Mouse (Mus musculus): Measurements from ENCODE around the gene Gli2. TPM values are rescaled to one million over a fixed set of nuclear protein-coding genes. Genes with fewer than 3 reads are reported as not detected.

Gli2 gene
- polyA plus RNA-seq, 1 experiment from 2014 or later: 3.4 TPM

GRCm38 (mm10) chr1:118910693-118911426, 142.6 kb downstream of the Gli2 start:
- Histone ChIP-seq H3K27ac (ENCODE audit: low read depth, low read length) (no peak overlapping the region), H3K9ac (ENCODE audit: low read depth, low read length) (no peak overlapping the region)
- DNase-seq (ENCODE audit: low spot score): no peak

GRCm38 (mm10) chr1:118909051-118909450, 144.4 kb downstream of the Gli2 start:
- 0 out of 2 replicates have a peak, but pooled peaks cover 2% of the 10 kb centered on the region for H3K27me3 ChIP-seq (replicated peaks; ENCODE audit: control insufficient read depth, insufficient read depth, low read length)
- no peak for DNase-seq (ENCODE audit: low spot score)
- H3K4me3 ChIP-seq (ENCODE audit: low read depth, low read length): no peak overlapping the region
- H3K4me1 ChIP-seq (replicated peaks; ENCODE audit: control insufficient read depth, insufficient read depth, low read length): 0 out of 2 replicates have a peak, but pooled peaks cover 5% of the 10 kb centered on the region
- no peak for ATAC-seq (replicated peaks; ENCODE audit: low FRiP score)
- 84% methylated on average over 3 of the region's 3 CpGs for WGBS
- H3K9ac ChIP-seq (ENCODE audit: low read depth, low read length): no peak overlapping the region
- no peak overlapping the region for H3K4me2 ChIP-seq
- no peak overlapping the region for H3K27ac ChIP-seq (ENCODE audit: low read depth, low read length)
- H3K9me3 ChIP-seq (ENCODE audit: control insufficient read depth, low read length): no peaks in the 10 kb centered on the region
- H3K36me3 ChIP-seq (ENCODE audit: control insufficient read depth, insufficient read depth, low read length): no peaks in the 10 kb centered on the region

More at GRCm38 (mm10) chr1:118910693-118911426, 142.6 kb downstream of the Gli2 start:
- no peak for ATAC-seq (replicated peaks; ENCODE audit: low FRiP score)
- Histone ChIP-seq H3K4me3 (ENCODE audit: low read depth, low read length) (no peak overlapping the region), H3K4me1 (replicated peaks; ENCODE audit: control insufficient read depth, insufficient read depth, low read length) (0 out of 2 replicates have a peak, but pooled peaks cover 3% of the 10 kb centered on the region), H3K9me3 (ENCODE audit: control insufficient read depth, low read length) (no peaks in the 10 kb centered on the region), H3K27me3 (replicated peaks; ENCODE audit: control insufficient read depth, insufficient read depth, low read length) (0 out of 2 replicates have a peak, but pooled peaks cover 2% of the 10 kb centered on the region), H3K36me3 (ENCODE audit: control insufficient read depth, insufficient read depth, low read length) (no peaks in the 10 kb centered on the region), H3K4me2 (no peak overlapping the region)
- WGBS: 49% methylated on average over 13 of the region's 13 CpGs

- ATAC-seq (replicated peaks; ENCODE audit: low FRiP score) (no peak), DNase-seq (ENCODE audit: low spot score) (no peak)
- Histone ChIP-seq H3K36me3 (ENCODE audit: control insufficient read depth, insufficient read depth, low read length) (no peaks in the 10 kb centered on the region), H3K4me2 (no peak overlapping the region), H3K9me3 (ENCODE audit: control insufficient read depth, low read length) (no peaks in the 10 kb centered on the region), H3K27ac (ENCODE audit: low read depth, low read length) (no peak overlapping the region), H3K4me1 (replicated peaks; ENCODE audit: control insufficient read depth, insufficient read depth, low read length) (0 out of 2 replicates have a peak, but pooled peaks cover 5% of the 10 kb centered on the region), H3K4me3 (ENCODE audit: low read depth, low read length) (no peak overlapping the region), H3K27me3 (replicated peaks; ENCODE audit: control insufficient read depth, insufficient read depth, low read length) (0 out of 2 replicates have a peak, but pooled peaks cover 2% of the 10 kb centered on the region), H3K9ac (ENCODE audit: low read depth, low read length) (no peak overlapping the region)
- WGBS: 71% methylated on average over 9 of the region's 9 CpGs
Observed at GRCm38 (mm10) chr1:118907574-118907973, 145.8 kb downstream of the Gli2 start.

GRCm38 (mm10) chr1:118905319-118905718, 148.1 kb downstream of the Gli2 start:
- WGBS: 66% methylated on average over 5 of the region's 5 CpGs
- Histone ChIP-seq H3K9me3 (ENCODE audit: control insufficient read depth, low read length) (no peaks in the 10 kb centered on the region), H3K36me3 (ENCODE audit: control insufficient read depth, insufficient read depth, low read length) (no peaks in the 10 kb centered on the region), H3K4me1 (replicated peaks; ENCODE audit: control insufficient read depth, insufficient read depth, low read length) (0 out of 2 replicates have a peak, but pooled peaks cover 2% of the 10 kb centered on the region), H3K4me2 (no peak overlapping the region), H3K9ac (ENCODE audit: low read depth, low read length) (no peak overlapping the region), H3K4me3 (ENCODE audit: low read depth, low read length) (no peak overlapping the region), H3K27me3 (replicated peaks; ENCODE audit: control insufficient read depth, insufficient read depth, low read length) (no peaks in the 10 kb centered on the region), H3K27ac (ENCODE audit: low read depth, low read length) (no peak overlapping the region)
- DNase-seq (ENCODE audit: low spot score): no peak
- no peak for ATAC-seq (replicated peaks; ENCODE audit: low FRiP score)

- no peak overlapping the region for H3K4me3 ChIP-seq (ENCODE audit: low read depth, low read length)
- no peaks in the 10 kb centered on the region for H3K27me3 ChIP-seq (replicated peaks; ENCODE audit: control insufficient read depth, insufficient read depth, low read length)
- no peak overlapping the region for H3K9ac ChIP-seq (ENCODE audit: low read depth, low read length)
- no peak for ATAC-seq (replicated peaks; ENCODE audit: low FRiP score)
- H3K4me1 ChIP-seq (replicated peaks; ENCODE audit: control insufficient read depth, insufficient read depth, low read length): 0 out of 2 replicates have a peak, but pooled peaks cover 2% of the 10 kb centered on the region
- WGBS: 50% methylated on average over 9 of the region's 9 CpGs
- no peak for DNase-seq (ENCODE audit: low spot score)
- no peak overlapping the region; the same call in 1 of the 2 replicates for H3K27ac ChIP-seq (ENCODE audit: low read depth, low read length)
- no peak overlapping the region for H3K4me2 ChIP-seq
- H3K9me3 ChIP-seq (ENCODE audit: control insufficient read depth, low read length): no peaks in the 10 kb centered on the region
- H3K36me3 ChIP-seq (ENCODE audit: control insufficient read depth, insufficient read depth, low read length): no peaks in the 10 kb centered on the region
Observed at GRCm38 (mm10) chr1:118904909-118905308, 148.5 kb downstream of the Gli2 start.

GRCm38 (mm10) chr1:118904431-118904830, 149.0 kb downstream of the Gli2 start:
- 57% methylated on average over 3 of the region's 3 CpGs for WGBS
- Histone ChIP-seq H3K27ac (ENCODE audit: low read depth, low read length) (no peak overlapping the region), H3K4me2 (no peak overlapping the region), H3K9ac (ENCODE audit: low read depth, low read length) (no peak overlapping the region), H3K4me1 (replicated peaks; ENCODE audit: control insufficient read depth, insufficient read depth, low read length) (0 out of 2 replicates have a peak, but pooled peaks cover 2% of the 10 kb centered on the region), H3K27me3 (replicated peaks; ENCODE audit: control insufficient read depth, insufficient read depth, low read length) (no peaks in the 10 kb centered on the region), H3K36me3 (ENCODE audit: control insufficient read depth, insufficient read depth, low read length) (no peaks in the 10 kb centered on the region), H3K4me3 (ENCODE audit: low read depth, low read length) (no peak overlapping the region), H3K9me3 (ENCODE audit: control insufficient read depth, low read length) (no peaks in the 10 kb centered on the region)
- DNase-seq (ENCODE audit: low spot score): no peak
- no peak for ATAC-seq (replicated peaks; ENCODE audit: low FRiP score)

- no peak overlapping the region for H3K4me2 ChIP-seq
- no peaks in the 10 kb centered on the region for H3K27me3 ChIP-seq (replicated peaks; ENCODE audit: control insufficient read depth, insufficient read depth, low read length)
- no peak for ATAC-seq (replicated peaks; ENCODE audit: low FRiP score)
- H3K27ac ChIP-seq (ENCODE audit: low read depth, low read length): no peak overlapping the region
- no peaks in the 10 kb centered on the region for H3K9me3 ChIP-seq (ENCODE audit: control insufficient read depth, low read length)
- 0 out of 2 replicates have a peak, but pooled peaks cover 2% of the 10 kb centered on the region for H3K4me1 ChIP-seq (replicated peaks; ENCODE audit: control insufficient read depth, insufficient read depth, low read length)
- H3K36me3 ChIP-seq (ENCODE audit: control insufficient read depth, insufficient read depth, low read length): no peaks in the 10 kb centered on the region
- no peak overlapping the region for H3K9ac ChIP-seq (ENCODE audit: low read depth, low read length)
- no peak for DNase-seq (ENCODE audit: low spot score)
- no peak overlapping the region for H3K4me3 ChIP-seq (ENCODE audit: low read depth, low read length)
- WGBS: 84% methylated on average over 3 of the region's 3 CpGs
Observed at GRCm38 (mm10) chr1:118903742-118904141, 149.7 kb downstream of the Gli2 start.

GRCm38 (mm10) chr1:118901868-118902586, 151.4 kb downstream of the Gli2 start:
- no peak overlapping the region for H3K4me3 ChIP-seq (ENCODE audit: low read depth, low read length)
- H3K9ac ChIP-seq (ENCODE audit: low read depth, low read length): no peak overlapping the region
- H3K36me3 ChIP-seq (ENCODE audit: control insufficient read depth, insufficient read depth, low read length): no peaks in the 10 kb centered on the region
- 42% methylated on average over 8 of the region's 8 CpGs for WGBS
- H3K27ac ChIP-seq (ENCODE audit: low read depth, low read length): no peak overlapping the region
- ATAC-seq (replicated peaks; ENCODE audit: low FRiP score) (no peak), DNase-seq (ENCODE audit: low spot score) (no peak)
- H3K4me2 ChIP-seq: no peak overlapping the region
- no peaks in the 10 kb centered on the region for H3K9me3 ChIP-seq (ENCODE audit: control insufficient read depth, low read length)
- no peaks in the 10 kb centered on the region for H3K27me3 ChIP-seq (replicated peaks; ENCODE audit: control insufficient read depth, insufficient read depth, low read length)
- 0 out of 2 replicates have a peak, but pooled peaks cover 2% of the 10 kb centered on the region for H3K4me1 ChIP-seq (replicated peaks; ENCODE audit: control insufficient read depth, insufficient read depth, low read length)
